Mouse (Mus musculus) lung, adult 2 months (tissue): Measurements from ENCODE around the gene Glrp1. TPM values are rescaled to one million over a fixed set of nuclear protein-coding genes. Genes with fewer than 3 reads are reported as not detected.

Experiments
- DNase-seq: peaks from one replicate; pipeline ENCODE4 v3.0.0; 2022
- H3K4me1 ChIP-seq: fragments of 200-500 bp; 2 replicates; pipeline ENCODE4 v1.6.1; 2011; ENCODE audit warnings: low read length; ENCODE audit not compliant: control insufficient read depth, insufficient read depth
- H3K4me3 ChIP-seq: fragments of 200-500 bp; replicated peaks from 2 replicates; pipeline ENCODE3; 2011; ENCODE audit warnings: low read depth, mild to moderate bottlenecking, control low read depth, low read length; ENCODE audit errors: extremely low read depth
- CTCF ChIP-seq: fragments of 200-500 bp; IDR thresholded peaks from 2 replicates; pipeline ENCODE4 v1.5.1; 2011; ENCODE audit warnings: mild to moderate bottlenecking, low read length, control low read depth; ENCODE audit not compliant: insufficient read depth
- POLR2A ChIP-seq: fragments of 200-500 bp; IDR thresholded peaks from 2 replicates; pipeline ENCODE4 v1.6.1; 2011; ENCODE audit warnings: low read depth, mild to moderate bottlenecking, control low read depth, low read length, borderline replicate concordance; ENCODE audit errors: extremely low read depth
- WGBS: fragments of 180-500 bp; shearing (Covaris S2); methylation state at CpG from one replicate; pipeline ENCODE4 v1.1.7; 2018; 5-methylcytosine and 5-hydroxymethylcytosine counted together
- polyA plus RNA-seq: library from polyadenylated mRNA; depleted of rRNA; stranded (reverse); fragments of >200 nt; gene quantifications from 2 replicates; pipeline ENCODE4 v1.2.3, GENCODE M21; 2012; rRNA removed

Gene Glrp1
- 0.11 TPM in 1 of 2 replicates, not detected in the other for polyA plus RNA-seq

- TF ChIP-seq POLR2A = no peak
- TF ChIP-seq CTCF = no peak
- DNase-seq = no peak
- H3K4me3 ChIP-seq = no peak within 1 kb of the TSS
- 43% methylated on average over 8 of the region's 8 CpGs for WGBS
- 0 out of 2 replicates have a peak, but pooled peaks cover 3% of the 10 kb centered on the region for H3K4me1 ChIP-seq
Measured at GRCm38 (mm10) chr1:88509789-88510188, at the start of gene Glrp1. TSS of gene Glrp1 (minus strand) at chr1:88510066.

DNA sequence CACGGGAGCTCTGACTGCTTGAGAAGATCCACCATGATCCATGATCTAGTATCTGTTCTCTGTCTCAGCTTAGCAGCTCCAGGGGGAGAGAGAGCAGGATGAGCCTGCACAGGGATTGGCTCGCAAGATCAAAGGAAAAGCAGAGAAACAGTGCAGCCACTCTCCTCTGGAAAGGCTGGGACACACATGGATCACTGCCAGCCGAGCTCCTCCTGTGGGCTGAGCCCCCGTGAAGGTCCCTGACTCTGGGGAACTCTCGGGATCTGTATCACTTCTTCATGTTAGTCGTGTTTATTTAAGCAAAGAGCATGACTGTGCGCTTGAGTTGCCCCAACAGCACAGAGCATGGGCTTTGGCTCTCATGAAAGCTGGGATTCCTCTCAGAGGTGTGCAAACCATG lies 49.4 kb upstream of the Glrp1 start:
- Histone ChIP-seq H3K4me1 (peaks cover 6% of the 10 kb centered on the region), H3K4me3 (no peak overlapping the region)
- TF ChIP-seq CTCF (no peak), POLR2A (no peak)
- peak; percentile 22 for DNase-seq
- 17% methylated on average over 7 of the region's 7 CpGs for WGBS

DNA sequence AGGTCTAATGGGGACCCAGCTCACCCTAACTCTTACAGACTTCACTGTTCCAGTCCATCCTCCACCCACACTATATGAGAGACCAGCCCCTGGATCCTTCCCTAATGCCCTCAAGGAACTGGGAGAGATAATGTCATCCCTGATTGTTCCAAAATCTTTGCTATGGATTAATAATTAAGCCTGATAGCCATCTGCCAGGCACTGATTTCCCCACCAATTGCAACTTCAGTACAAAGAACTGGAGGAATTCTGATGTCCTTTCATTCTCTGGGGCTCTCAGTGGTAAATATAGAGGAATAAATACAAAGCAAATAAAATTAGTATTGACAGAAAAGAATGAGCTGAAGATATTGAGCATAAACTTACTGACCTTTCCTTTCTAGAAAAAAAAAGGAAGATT lies 48.9 kb upstream of the Glrp1 start:
- TF ChIP-seq CTCF = no peak
- TF ChIP-seq POLR2A = no peak
- DNase-seq = no peak
- peaks cover 6% of the 10 kb centered on the region for H3K4me1 ChIP-seq
- no peak overlapping the region for H3K4me3 ChIP-seq

DNA sequence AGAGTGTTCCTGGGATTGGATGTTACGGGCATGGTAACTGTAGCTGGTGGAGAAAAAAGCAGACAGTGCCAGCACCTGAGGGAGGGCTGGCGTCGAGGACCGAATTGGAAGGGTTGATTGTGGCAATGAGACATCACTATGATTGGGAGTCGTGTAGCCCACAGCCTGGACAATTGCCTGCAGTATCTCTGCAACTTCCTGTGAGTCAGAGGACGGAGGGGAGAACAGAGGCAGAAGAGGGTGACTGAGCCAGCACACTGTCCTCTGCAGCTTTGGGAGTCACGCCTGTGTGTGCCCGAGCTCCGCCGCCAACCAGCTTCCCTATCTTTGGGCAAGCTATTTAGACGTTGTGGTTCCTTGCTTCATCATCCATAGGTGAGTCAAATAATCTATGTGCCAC lies 46.5 kb upstream of the Glrp1 start:
- no peak for DNase-seq
- 80% methylated on average over 11 of the region's 11 CpGs for WGBS
- TF ChIP-seq CTCF (no peak), POLR2A (no peak)
- Histone ChIP-seq H3K4me3 (no peak overlapping the region), H3K4me1 (peaks cover 6% of the 10 kb centered on the region)

- Histone ChIP-seq H3K4me1 (no peaks in the 10 kb centered on the region), H3K4me3 (no peak overlapping the region)
- TF ChIP-seq CTCF (no peak), POLR2A (no peak)
- 55% methylated on average over 7 of the region's 7 CpGs for WGBS
- no peak for DNase-seq
Measured at GRCm38 (mm10) chr1:88553500-88554187, 43.8 kb upstream of the Glrp1 start.

DNA sequence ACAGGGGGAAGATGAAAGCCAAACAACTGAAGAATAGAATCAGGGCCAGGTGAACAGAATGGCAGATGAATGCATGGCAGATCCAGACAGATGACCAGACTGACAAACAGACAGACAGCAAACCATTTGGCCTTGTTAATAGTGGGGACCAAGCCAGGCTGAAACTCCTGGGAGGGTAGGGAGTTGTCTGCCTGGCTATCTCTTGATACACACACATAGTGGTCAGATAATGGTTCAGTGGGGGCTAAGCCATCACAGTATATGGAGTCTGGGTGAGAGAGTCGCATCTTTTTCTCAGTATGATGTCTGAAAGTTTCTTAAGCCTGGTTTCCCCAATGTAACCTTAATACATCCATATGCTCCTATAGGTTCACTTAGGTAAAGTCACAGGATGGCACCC lies 39.4 kb upstream of the Glrp1 start:
- no peak overlapping the region for H3K4me3 ChIP-seq
- 89% methylated on average over 1 of the region's 1 CpGs for WGBS

DNA sequence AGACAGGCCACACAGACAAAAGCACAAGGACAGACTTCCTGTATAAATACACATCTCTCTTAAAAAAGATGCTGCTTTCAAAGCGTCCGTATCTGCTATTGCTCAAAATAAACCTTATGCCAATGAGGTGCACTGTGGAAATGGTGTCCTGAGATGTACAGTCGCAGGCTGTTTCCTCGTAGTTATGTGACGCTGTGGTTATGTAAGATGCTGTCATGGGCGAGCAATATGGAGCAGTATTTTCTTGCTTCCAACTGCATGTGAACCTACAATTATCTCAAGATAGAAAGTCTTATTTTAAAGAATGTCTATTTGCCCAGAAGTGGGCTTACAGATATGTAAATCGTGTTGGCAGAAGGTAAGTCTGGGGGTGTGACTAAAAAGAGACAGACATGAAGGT lies 37.3 kb upstream of the Glrp1 start:
- H3K4me3 ChIP-seq = no peak overlapping the region
- DNase-seq = no peak
- WGBS = 68% methylated on average over 7 of the region's 7 CpGs
- H3K4me1 ChIP-seq = no peaks in the 10 kb centered on the region
- TF ChIP-seq CTCF = no peak
- TF ChIP-seq POLR2A = no peak

More for the DNA sequence above, 39.4 kb upstream of the Glrp1 start:
- no peak for TF ChIP-seq CTCF
- TF ChIP-seq POLR2A = no peak
- no peaks in the 10 kb centered on the region for H3K4me1 ChIP-seq
- DNase-seq = no peak

- Histone ChIP-seq H3K4me1 (no peaks in the 10 kb centered on the region), H3K4me3 (no peak overlapping the region)
- TF ChIP-seq POLR2A (no peak), CTCF (no peak)
- DNase-seq = no peak
- WGBS = 57% methylated on average over 4 of the region's 4 CpGs
Measured at GRCm38 (mm10) chr1:88543608-88544007, 33.7 kb upstream of the Glrp1 start.

DNA sequence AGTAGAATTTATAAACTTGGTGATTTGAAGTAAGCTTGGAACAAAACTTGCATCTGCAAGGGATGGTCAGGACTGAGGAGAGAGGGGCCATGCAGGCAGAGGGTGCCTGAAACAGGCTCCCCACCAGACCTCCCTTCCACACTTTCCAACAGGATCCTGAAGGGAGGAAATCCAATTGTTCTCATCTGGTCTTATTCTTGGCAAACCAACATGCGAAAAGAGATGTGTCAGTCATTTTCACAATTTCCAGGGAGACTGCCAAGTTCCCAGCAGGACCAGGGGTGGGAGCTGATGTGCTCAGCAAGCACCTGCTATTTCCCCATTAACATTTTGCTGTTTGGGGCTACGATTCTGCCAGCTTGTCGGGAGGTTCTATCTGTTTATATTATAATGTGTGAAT lies 30.0 kb upstream of the Glrp1 start:
- WGBS = 41% methylated on average over 3 of the region's 3 CpGs
- TF ChIP-seq CTCF (no peak), POLR2A (no peak)
- Histone ChIP-seq H3K4me1 (no peaks in the 10 kb centered on the region), H3K4me3 (no peak overlapping the region)
- DNase-seq = no peak

DNA sequence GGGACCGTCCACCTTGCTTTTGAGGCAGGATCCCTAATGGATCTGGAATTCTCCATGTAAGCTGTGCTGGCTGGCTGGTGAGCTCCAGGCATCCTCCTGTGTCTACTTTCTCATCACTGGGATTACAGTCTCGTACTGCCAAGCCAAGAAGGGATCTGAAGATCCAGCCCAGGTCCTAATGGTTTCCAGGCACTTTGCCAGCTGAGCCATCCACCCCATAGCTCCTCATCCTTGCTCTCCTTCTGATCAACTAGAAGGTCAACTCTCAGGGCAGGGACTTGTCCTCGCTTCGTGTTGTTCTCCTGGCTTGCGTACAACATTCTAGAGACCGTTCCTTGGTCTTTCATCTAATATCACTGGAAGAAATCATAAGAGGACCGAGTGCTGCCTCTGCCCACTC lies 29.4 kb upstream of the Glrp1 start:
- no peak for TF ChIP-seq CTCF
- no peak for TF ChIP-seq POLR2A
- H3K4me3 ChIP-seq = no peak overlapping the region
- no peak for DNase-seq
- no peaks in the 10 kb centered on the region for H3K4me1 ChIP-seq
- 72% methylated on average over 7 of the region's 7 CpGs for WGBS

DNA sequence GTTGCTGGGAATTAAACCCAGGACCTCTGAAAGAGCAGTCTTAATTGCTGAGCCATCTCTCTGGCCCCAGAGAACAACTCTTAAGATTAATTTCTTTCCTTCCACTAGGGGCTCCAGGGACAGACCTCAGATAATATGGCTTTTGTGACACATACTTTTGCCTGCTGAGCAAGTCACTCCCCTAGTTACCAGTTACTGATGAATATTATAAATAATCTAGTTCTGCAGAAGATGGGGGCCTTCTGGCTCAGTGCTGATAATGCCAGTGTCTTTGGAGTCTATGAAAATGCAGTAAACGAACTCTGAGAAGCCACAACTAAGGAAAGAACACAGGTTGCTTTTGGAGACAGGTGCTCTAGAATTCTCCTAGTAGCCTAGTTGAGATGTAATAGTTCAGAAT lies 26.4 kb upstream of the Glrp1 start:
- Histone ChIP-seq H3K4me3 (no peak overlapping the region), H3K4me1 (no peaks in the 10 kb centered on the region)
- 94% methylated on average over 1 of the region's 1 CpGs for WGBS
- TF ChIP-seq CTCF = no peak
- TF ChIP-seq POLR2A = no peak
- DNase-seq = no peak
